Mouse (Mus musculus): ENCODE measurements at regions not wholly inside any gene's neighbourhood (a gene's known extent, or its start where the extent isn't known, plus 50 kb on each side); places are given as distances from the start of the nearest gene placed in this dataset.

- Histone ChIP-seq H3K4me1 (ENCODE audit: control insufficient read depth, insufficient read depth, insufficient read length) (no peaks in the 10 kb centered on the region), H3K36me3 (ENCODE audit: control insufficient read depth, insufficient read depth, low read length) (no peaks in the 10 kb centered on the region), H3K27me3 (ENCODE audit: control insufficient read depth, insufficient read depth, low read length) (no peaks in the 10 kb centered on the region), H3K27ac (ENCODE audit: insufficient read depth, low read length) (no peak overlapping the region), H3K4me3 (ENCODE audit: extremely low read depth, insufficient read depth, insufficient read length) (no peak overlapping the region)
- no peak for DNase-seq (ENCODE audit: low read depth in 1 of 2, low spot score in 2 of 2)
- WGBS: 79% methylated on average over 5 of the region's 5 CpGs
- TF ChIP-seq CTCF (IDR thresholded peaks at IDR 0.05; ENCODE audit: extremely low read depth, insufficient read depth, insufficient read length, insufficient replicate concordance): no peak
- no peak for TF ChIP-seq POLR2A (IDR thresholded peaks at IDR 0.05; ENCODE audit: low read depth, low read length)
These were observed 120.8 kb downstream of the Fam173b start for GRCm38 (mm10) chr15:31722429-31722828.

DNA sequence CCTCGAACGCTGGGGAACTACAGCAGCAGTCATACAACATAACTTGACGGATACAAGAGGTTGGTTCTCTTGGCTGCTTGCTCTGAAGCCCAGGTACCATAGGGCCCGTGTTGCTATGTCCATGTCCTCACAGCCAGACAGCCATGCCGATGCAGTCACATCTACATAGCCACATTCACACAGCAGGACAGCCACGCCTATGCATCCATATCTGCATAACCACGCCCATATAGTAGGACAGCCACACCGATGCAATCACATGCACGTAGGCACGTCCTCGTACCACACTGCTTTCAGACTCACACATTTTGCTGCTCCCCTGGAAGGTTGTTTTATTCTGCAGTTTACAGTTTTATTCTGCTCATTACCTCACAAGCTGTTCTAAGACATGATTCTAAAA lies 122.6 kb downstream of the Fam173b start:
- 65% methylated on average over 11 of the region's 11 CpGs for WGBS
- Histone ChIP-seq H3K36me3 (ENCODE audit: control insufficient read depth, insufficient read depth, low read length) (no peaks in the 10 kb centered on the region), H3K4me1 (ENCODE audit: control insufficient read depth, insufficient read depth, insufficient read length) (no peaks in the 10 kb centered on the region), H3K4me3 (ENCODE audit: extremely low read depth, insufficient read depth, insufficient read length) (no peak overlapping the region), H3K27ac (ENCODE audit: insufficient read depth, low read length) (no peak overlapping the region), H3K27me3 (ENCODE audit: control insufficient read depth, insufficient read depth, low read length) (no peaks in the 10 kb centered on the region)
- TF ChIP-seq CTCF (IDR thresholded peaks at IDR 0.05; ENCODE audit: extremely low read depth, insufficient read depth, insufficient read length, insufficient replicate concordance) (no peak), POLR2A (IDR thresholded peaks at IDR 0.05; ENCODE audit: low read depth, low read length) (no peak)
- DNase-seq (ENCODE audit: low read depth in 1 of 2, low spot score in 2 of 2): no peak

DNA sequence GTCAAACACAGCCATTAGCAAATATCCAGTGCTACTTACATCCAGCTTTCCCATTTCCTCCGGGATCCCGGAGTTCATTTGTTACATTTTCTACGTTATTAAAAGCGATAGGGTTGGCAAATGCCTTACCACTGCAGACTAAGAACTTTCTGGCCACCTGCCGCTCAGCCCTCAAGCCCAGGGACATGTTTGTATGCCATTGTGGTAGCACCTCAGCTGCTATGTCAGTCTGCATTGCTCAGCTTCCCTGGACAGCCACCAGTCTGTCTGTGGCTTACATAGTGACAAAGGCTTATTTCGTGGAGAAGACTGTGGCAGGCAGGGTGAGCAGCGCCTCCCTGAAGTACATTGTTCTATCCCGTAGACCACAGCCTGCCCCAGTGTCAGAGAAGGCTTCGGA lies 127.5 kb downstream of the Fam173b start:
- Histone ChIP-seq H3K4me1 (ENCODE audit: control insufficient read depth, insufficient read depth, insufficient read length) (no peaks in the 10 kb centered on the region), H3K27me3 (ENCODE audit: control insufficient read depth, insufficient read depth, low read length) (no peaks in the 10 kb centered on the region), H3K4me3 (ENCODE audit: extremely low read depth, insufficient read depth, insufficient read length) (no peak overlapping the region), H3K36me3 (ENCODE audit: control insufficient read depth, insufficient read depth, low read length) (no peaks in the 10 kb centered on the region), H3K27ac (ENCODE audit: insufficient read depth, low read length) (no peak overlapping the region)
- no peak for DNase-seq (ENCODE audit: low read depth in 1 of 2, low spot score in 2 of 2)
- WGBS: 89% methylated on average over 9 of the region's 9 CpGs
- TF ChIP-seq CTCF (IDR thresholded peaks at IDR 0.05; ENCODE audit: extremely low read depth, insufficient read depth, insufficient read length, insufficient replicate concordance) (no peak), POLR2A (IDR thresholded peaks at IDR 0.05; ENCODE audit: low read depth, low read length) (no peak)

DNA sequence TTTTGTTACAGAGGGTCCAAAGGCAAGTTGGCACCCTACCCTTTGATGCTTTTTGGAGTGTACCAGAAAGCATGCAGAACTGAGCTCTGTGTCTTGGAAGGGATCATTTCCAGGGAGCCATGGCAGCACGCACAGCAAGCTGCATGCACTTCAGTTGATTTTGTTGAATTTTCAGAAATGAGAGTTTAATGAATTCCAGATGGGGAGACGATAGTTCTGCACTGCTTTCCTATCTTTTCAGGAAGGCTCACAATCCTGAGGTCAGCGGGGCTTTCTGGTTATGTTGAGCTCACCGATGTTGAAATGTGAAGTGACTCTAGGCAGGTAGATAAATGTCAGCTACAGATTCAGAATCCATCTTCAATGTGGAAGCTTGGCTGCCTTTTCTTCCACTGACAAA lies 140.0 kb downstream of the Fam173b start:
- Histone ChIP-seq H3K27me3 (ENCODE audit: control insufficient read depth, insufficient read depth, low read length) (no peaks in the 10 kb centered on the region), H3K36me3 (ENCODE audit: control insufficient read depth, insufficient read depth, low read length) (no peaks in the 10 kb centered on the region), H3K27ac (ENCODE audit: insufficient read depth, low read length) (no peak overlapping the region), H3K4me3 (ENCODE audit: extremely low read depth, insufficient read depth, insufficient read length) (no peak overlapping the region), H3K4me1 (ENCODE audit: control insufficient read depth, insufficient read depth, insufficient read length) (no peaks in the 10 kb centered on the region)
- DNase-seq (ENCODE audit: low read depth in 1 of 2, low spot score in 2 of 2): no peak
- TF ChIP-seq CTCF (IDR thresholded peaks at IDR 0.05; ENCODE audit: extremely low read depth, insufficient read depth, insufficient read length, insufficient replicate concordance) (no peak), POLR2A (IDR thresholded peaks at IDR 0.05; ENCODE audit: low read depth, low read length) (no peak)
- WGBS: 88% methylated on average over 4 of the region's 4 CpGs

- H3K4me3 ChIP-seq (ENCODE audit: extremely low read depth, insufficient read depth, insufficient read length): no peak overlapping the region
- DNase-seq (ENCODE audit: low read depth in 1 of 2, low spot score in 2 of 2): no peak
- no peaks in the 10 kb centered on the region for H3K27me3 ChIP-seq (ENCODE audit: control insufficient read depth, insufficient read depth, low read length)
- TF ChIP-seq POLR2A (IDR thresholded peaks at IDR 0.05; ENCODE audit: low read depth, low read length): no peak
- TF ChIP-seq CTCF (IDR thresholded peaks at IDR 0.05; ENCODE audit: extremely low read depth, insufficient read depth, insufficient read length, insufficient replicate concordance): no peak
- no peak overlapping the region for H3K27ac ChIP-seq (ENCODE audit: insufficient read depth, low read length)
- 74% methylated on average over 2 of the region's 2 CpGs for WGBS
- H3K4me1 ChIP-seq (ENCODE audit: control insufficient read depth, insufficient read depth, insufficient read length): no peaks in the 10 kb centered on the region
- no peaks in the 10 kb centered on the region for H3K36me3 ChIP-seq (ENCODE audit: control insufficient read depth, insufficient read depth, low read length)
These were observed 142.9 kb downstream of the Fam173b start for GRCm38 (mm10) chr15:31744570-31744969.

- H3K4me1 ChIP-seq (ENCODE audit: control insufficient read depth, insufficient read depth, insufficient read length): no peaks in the 10 kb centered on the region
- H3K36me3 ChIP-seq (ENCODE audit: control insufficient read depth, insufficient read depth, low read length): no peaks in the 10 kb centered on the region
- WGBS: 78% methylated on average over 2 of the region's 2 CpGs
- H3K27me3 ChIP-seq (ENCODE audit: control insufficient read depth, insufficient read depth, low read length): no peaks in the 10 kb centered on the region
- no peak for TF ChIP-seq POLR2A (IDR thresholded peaks at IDR 0.05; ENCODE audit: low read depth, low read length)
- no peak for TF ChIP-seq CTCF (IDR thresholded peaks at IDR 0.05; ENCODE audit: extremely low read depth, insufficient read depth, insufficient read length, insufficient replicate concordance)
- H3K4me3 ChIP-seq (ENCODE audit: extremely low read depth, insufficient read depth, insufficient read length): no peak overlapping the region
- H3K27ac ChIP-seq (ENCODE audit: insufficient read depth, low read length): no peak overlapping the region
- no peak for DNase-seq (ENCODE audit: low read depth in 1 of 2, low spot score in 2 of 2)
These were observed 151.0 kb downstream of the Fam173b start for GRCm38 (mm10) chr15:31752632-31753031.

DNA sequence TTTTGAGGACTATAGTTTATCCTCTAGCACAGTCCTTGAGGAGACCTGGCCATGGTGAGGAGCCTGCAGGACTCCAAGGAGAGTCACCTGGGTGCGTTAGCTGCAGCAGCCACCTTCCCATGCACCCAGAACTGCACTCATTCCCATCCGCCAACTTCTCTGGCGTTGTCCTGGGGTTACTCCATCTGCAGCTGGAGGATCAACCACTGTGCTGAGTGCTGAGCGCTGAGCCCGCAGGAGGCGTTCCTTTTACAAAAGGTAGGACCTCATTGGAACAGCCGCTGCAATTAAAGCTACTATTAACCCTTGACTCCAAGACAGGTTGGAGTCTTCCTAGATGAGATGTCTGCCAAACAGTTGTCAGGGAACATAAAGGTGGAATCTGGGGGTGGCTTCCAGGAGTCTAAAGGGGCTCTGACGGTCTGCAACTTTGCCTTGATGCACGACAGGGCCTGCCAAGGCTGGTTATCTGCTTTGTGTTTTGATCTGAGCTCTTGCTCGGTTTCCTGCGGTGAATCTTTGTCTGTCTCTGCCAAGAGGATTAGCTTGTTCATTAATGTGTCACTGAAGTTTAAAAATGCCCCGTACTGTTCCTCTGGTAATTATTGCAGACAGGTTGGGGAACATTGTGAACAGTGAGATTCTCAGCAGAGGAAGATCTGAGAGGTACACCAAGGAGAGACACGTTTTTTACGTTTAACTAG lies 152.1 kb downstream of the Fam173b start:
- Histone ChIP-seq H3K4me3 (ENCODE audit: extremely low read depth, insufficient read depth, insufficient read length) (no peak overlapping the region), H3K36me3 (ENCODE audit: control insufficient read depth, insufficient read depth, low read length) (no peaks in the 10 kb centered on the region), H3K27ac (ENCODE audit: insufficient read depth, low read length) (no peak overlapping the region), H3K27me3 (ENCODE audit: control insufficient read depth, insufficient read depth, low read length) (no peaks in the 10 kb centered on the region), H3K4me1 (ENCODE audit: control insufficient read depth, insufficient read depth, insufficient read length) (no peaks in the 10 kb centered on the region)
- no peak for DNase-seq (ENCODE audit: low read depth in 1 of 2, low spot score in 2 of 2)
- WGBS: 59% methylated on average over 14 of the region's 14 CpGs
- no peak for TF ChIP-seq POLR2A (IDR thresholded peaks at IDR 0.05; ENCODE audit: low read depth, low read length)
- TF ChIP-seq CTCF (IDR thresholded peaks at IDR 0.05; ENCODE audit: extremely low read depth, insufficient read depth, insufficient read length, insufficient replicate concordance): no peak
